Mouse (Mus musculus): Measurements from ENCODE around the gene Tmem186.

Tmem186 gene

DNA sequence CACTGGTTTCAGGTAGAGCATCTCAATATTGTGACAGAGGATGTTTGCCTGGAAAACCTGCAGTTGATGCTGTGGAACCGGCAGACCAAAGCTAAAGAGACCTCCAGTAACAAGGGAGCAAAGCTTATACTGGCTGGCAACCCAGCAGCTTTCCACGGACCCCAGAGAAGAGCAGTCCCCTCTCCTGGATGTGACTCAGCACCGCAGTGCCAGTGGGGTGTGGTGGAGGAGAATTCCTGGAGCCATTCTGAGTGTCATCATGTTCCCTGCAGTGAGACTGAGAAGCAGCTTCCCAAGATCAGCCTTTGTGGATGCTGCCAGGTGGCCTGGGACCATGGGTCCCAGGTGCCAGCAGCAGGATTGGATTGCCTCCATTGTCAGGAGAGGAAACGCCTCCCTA, 24.5 kb downstream of the Tmem186 start:
- DNase-seq (ENCODE audit: low read depth, low spot score), result no peak

- DNase-seq (ENCODE audit: low read depth, low spot score), result no peak
Measured at GRCm38 (mm10) chr16:8612214-8613005, 25.1 kb downstream of the Tmem186 start.

GRCm38 (mm10) chr16:8610397-8610796, 27.1 kb downstream of the Tmem186 start:
- no peak for DNase-seq (ENCODE audit: low read depth, low spot score)

DNA sequence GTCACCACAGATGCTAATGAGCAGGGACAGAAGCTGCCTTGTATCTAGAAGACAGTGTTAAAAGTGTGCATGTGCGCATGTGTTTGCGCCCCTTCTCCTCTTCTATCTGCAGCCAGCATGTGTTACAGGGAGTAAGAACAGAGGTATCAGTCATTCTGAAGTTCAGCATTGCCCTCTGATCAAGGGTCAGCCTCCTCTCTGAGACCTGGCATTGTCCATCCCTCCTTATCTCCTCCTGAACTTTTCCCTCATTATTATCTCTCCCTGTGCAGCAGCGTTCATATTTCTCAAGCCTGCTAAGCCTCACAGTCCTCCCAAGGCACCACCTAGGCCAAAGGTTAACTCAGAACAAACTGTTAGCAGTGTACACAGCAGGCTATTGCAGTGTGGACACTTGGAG, 33.7 kb downstream of the Tmem186 start:
- DNase-seq (ENCODE audit: low read depth, low spot score), result no peak

DNA sequence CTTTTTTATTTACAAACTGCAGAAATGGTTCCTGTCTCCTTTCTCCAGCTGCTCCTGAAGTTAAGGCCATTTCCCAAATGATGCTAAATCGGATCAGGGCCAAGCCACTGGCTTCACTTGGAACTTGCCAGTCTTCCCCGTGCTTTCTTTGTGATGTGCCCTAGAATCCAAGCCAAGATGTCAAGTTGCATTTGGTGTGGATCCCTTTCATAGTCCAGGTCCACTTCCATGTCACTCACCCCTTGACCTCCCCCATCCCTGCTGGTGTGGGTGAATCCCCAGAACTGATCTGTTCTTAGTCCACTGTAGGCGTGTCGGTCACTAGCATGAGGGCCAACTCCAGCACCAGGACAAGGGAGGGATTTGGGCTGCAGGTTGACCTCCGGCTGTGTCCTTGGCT, 40.0 kb downstream of the Tmem186 start:
- no peak for DNase-seq (ENCODE audit: low read depth, low spot score)

GRCm38 (mm10) chr16:8596336-8596735, 41.2 kb downstream of the Tmem186 start:
- no peak for DNase-seq (ENCODE audit: low read depth, low spot score)

DNA sequence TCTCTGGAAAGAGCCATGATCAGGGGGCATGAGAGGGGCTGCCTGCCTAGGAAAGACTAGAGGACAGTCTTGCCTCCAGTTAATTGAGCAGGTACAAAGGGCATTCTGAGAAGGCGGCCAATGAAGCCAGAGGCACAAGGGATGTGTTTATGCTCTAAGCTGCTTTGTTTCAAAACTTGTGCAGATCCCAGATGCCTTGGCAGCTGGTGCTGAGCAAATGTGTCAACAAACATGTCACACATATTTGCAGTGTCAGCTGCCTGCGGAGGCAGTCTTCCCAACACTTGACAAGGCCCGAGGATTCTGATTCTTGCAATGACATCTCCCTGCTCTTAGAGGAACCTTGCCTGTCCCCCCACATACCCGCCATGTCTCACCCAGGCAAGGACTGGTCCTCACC, 42.1 kb downstream of the Tmem186 start:
- DNase-seq (ENCODE audit: low read depth, low spot score), result no peak

DNA sequence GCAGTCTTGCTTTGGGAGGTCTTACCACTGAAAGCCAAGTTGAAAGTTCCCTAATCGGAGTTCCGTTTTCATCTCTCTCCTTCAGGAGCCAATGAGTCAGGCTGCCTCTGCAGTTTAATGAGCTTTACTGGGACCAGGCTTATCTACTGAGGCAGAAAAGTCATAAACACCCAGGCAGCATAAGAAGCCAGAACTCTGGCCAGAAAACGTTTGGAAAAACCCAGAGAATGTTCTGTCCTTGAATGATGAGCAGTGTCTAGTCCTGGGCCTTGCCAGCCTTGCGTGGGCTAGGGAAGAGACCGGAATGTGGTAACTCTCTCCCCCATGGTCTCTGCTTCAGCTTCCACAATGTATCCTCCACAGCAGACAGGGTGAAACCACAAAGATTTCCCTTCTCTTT, 52.5 kb downstream of the Tmem186 start:
- no peak for DNase-seq (ENCODE audit: low read depth, low spot score)

GRCm38 (mm10) chr16:8584248-8584647, 53.3 kb downstream of the Tmem186 start:
- DNase-seq (ENCODE audit: low read depth, low spot score), result no peak
